Mouse (Mus musculus): ENCODE results near the gene Csad. TPM values are rescaled to one million over a fixed set of nuclear protein-coding genes. Genes with fewer than 3 reads are reported as not detected.

Csad gene
- polyA plus RNA-seq, 1 experiment: not detected

- Histone ChIP-seq H3K4me3 (ENCODE audit: insufficient read depth, low read depth, low read length) (peak overlapping the region; percentile 82), H3K27ac (ENCODE audit: insufficient read depth, low read depth, low read length) (no peak overlapping the region), H3K4me1 (ENCODE audit: control insufficient read depth, insufficient read depth, low read length) (peaks cover 7% of the 10 kb centered on the region; the same call in 1 of the 2 replicates)
- under 1% methylated on average over 34 of the region's 35 CpGs for WGBS
- TF ChIP-seq POLR2A (IDR thresholded peaks at IDR 0.05; ENCODE audit: insufficient read depth, low read depth, low read length): no peak
- no peak for TF ChIP-seq CTCF (IDR thresholded peaks at IDR 0.05; ENCODE audit: insufficient read depth, low read depth, low read length)
Measured at GRCm38 (mm10) chr15:102135522-102136128, 68.9 kb downstream of the Csad start.

GRCm38 (mm10) chr15:102134709-102135108, 69.8 kb downstream of the Csad start:
- H3K27ac ChIP-seq (ENCODE audit: insufficient read depth, low read depth, low read length): no peak overlapping the region
- 68% methylated on average over 2 of the region's 2 CpGs for WGBS
- TF ChIP-seq POLR2A (IDR thresholded peaks at IDR 0.05; ENCODE audit: insufficient read depth, low read depth, low read length) (no peak), CTCF (IDR thresholded peaks at IDR 0.05; ENCODE audit: insufficient read depth, low read depth, low read length) (no peak)
- H3K4me1 ChIP-seq (ENCODE audit: control insufficient read depth, insufficient read depth, low read length): peaks cover 7% of the 10 kb centered on the region; the same call in 1 of the 2 replicates
- H3K4me3 ChIP-seq (ENCODE audit: insufficient read depth, low read depth, low read length): no peak overlapping the region

GRCm38 (mm10) chr15:102133314-102133713, 71.2 kb downstream of the Csad start:
- WGBS: 95% methylated on average over 9 of the region's 9 CpGs
- no peak for TF ChIP-seq CTCF (IDR thresholded peaks at IDR 0.05; ENCODE audit: insufficient read depth, low read depth, low read length)
- TF ChIP-seq POLR2A (IDR thresholded peaks at IDR 0.05; ENCODE audit: insufficient read depth, low read depth, low read length): no peak
- no peak overlapping the region for H3K4me3 ChIP-seq (ENCODE audit: insufficient read depth, low read depth, low read length)
- H3K27ac ChIP-seq (ENCODE audit: insufficient read depth, low read depth, low read length): no peak overlapping the region
- peaks cover 7% of the 10 kb centered on the region; the same call in 1 of the 2 replicates for H3K4me1 ChIP-seq (ENCODE audit: control insufficient read depth, insufficient read depth, low read length)

Other genes with a start within 250 kb of the Csad start
- not detected in 2 replicates for gene Krt8, start 200.2 kb downstream of the Csad start, polyA plus RNA-seq (2012; ENCODE audit: insufficient read depth, insufficient read length, low replicate concordance, missing spikeins)
- gene Krt18, start 176.5 kb downstream of the Csad start, polyA plus RNA-seq (2012; ENCODE audit: insufficient read depth, insufficient read length, low replicate concordance, missing spikeins): not detected in 2 replicates
- gene Eif4b, start 131.0 kb downstream of the Csad start, polyA plus RNA-seq (2012; ENCODE audit: insufficient read depth, insufficient read length, low replicate concordance, missing spikeins): 618 TPM in 1 of 2 replicates, not detected in the other
- gene Tns2, start 104.3 kb downstream of the Csad start, polyA plus RNA-seq (2012; ENCODE audit: insufficient read depth, insufficient read length, low replicate concordance, missing spikeins): not detected in 2 replicates
- gene Spryd3, start 68.5 kb downstream of the Csad start, polyA plus RNA-seq (2012; ENCODE audit: insufficient read depth, insufficient read length, low replicate concordance, missing spikeins): not detected in 2 replicates
- not detected in 2 replicates for gene Igfbp6, start 60.4 kb downstream of the Csad start, polyA plus RNA-seq (2012; ENCODE audit: insufficient read depth, insufficient read length, low replicate concordance, missing spikeins)
- gene Soat2, start 54.2 kb downstream of the Csad start, polyA plus RNA-seq (2012; ENCODE audit: insufficient read depth, insufficient read length, low replicate concordance, missing spikeins): not detected in 2 replicates
- 123 TPM in 1 of 2 replicates, not detected in the other for gene Zfp740, start 1.5 kb downstream of the Csad start, polyA plus RNA-seq (2012; ENCODE audit: insufficient read depth, insufficient read length, low replicate concordance, missing spikeins)
- gene Itgb7, start 27.2 kb upstream of the Csad start, polyA plus RNA-seq (2012; ENCODE audit: insufficient read depth, insufficient read length, low replicate concordance, missing spikeins): not detected in 2 replicates
- not detected in 2 replicates for gene Rarg, start 52.8 kb upstream of the Csad start, polyA plus RNA-seq (2012; ENCODE audit: insufficient read depth, insufficient read length, low replicate concordance, missing spikeins)
- gene Gm9918, start 65.8 kb upstream of the Csad start, polyA plus RNA-seq (2012; ENCODE audit: insufficient read depth, insufficient read length, low replicate concordance, missing spikeins): not detected in 2 replicates
- not detected in 2 replicates for gene Mfsd5, start 74.7 kb upstream of the Csad start, polyA plus RNA-seq (2012; ENCODE audit: insufficient read depth, insufficient read length, low replicate concordance, missing spikeins)
- gene Espl1, start 91.5 kb upstream of the Csad start, polyA plus RNA-seq (2012; ENCODE audit: insufficient read depth, insufficient read length, low replicate concordance, missing spikeins): not detected in 2 replicates
- gene Pfdn5, start 121.4 kb upstream of the Csad start, polyA plus RNA-seq (2012; ENCODE audit: insufficient read depth, insufficient read length, low replicate concordance, missing spikeins): 1,008 TPM in 1 of 2 replicates, not detected in the other
- not detected in 2 replicates for gene Myg1, start 127.0 kb upstream of the Csad start, polyA plus RNA-seq (2012; ENCODE audit: insufficient read depth, insufficient read length, low replicate concordance, missing spikeins)
- not detected in 2 replicates for gene Aaas, start 146.0 kb upstream of the Csad start, polyA plus RNA-seq (2012; ENCODE audit: insufficient read depth, insufficient read length, low replicate concordance, missing spikeins)
- not detected in 2 replicates for gene Sp7, start 162.5 kb upstream of the Csad start, polyA plus RNA-seq (2012; ENCODE audit: insufficient read depth, insufficient read length, low replicate concordance, missing spikeins)
- gene Sp1, start 201.4 kb upstream of the Csad start, polyA plus RNA-seq (2012; ENCODE audit: insufficient read depth, insufficient read length, low replicate concordance, missing spikeins): 98.4 TPM in 1 of 2 replicates, not detected in the other
- not detected in 2 replicates for gene Amhr2, start 240.6 kb upstream of the Csad start, polyA plus RNA-seq (2012; ENCODE audit: insufficient read depth, insufficient read length, low replicate concordance, missing spikeins)

All from olfactory bulb, adult 2 months (tissue).